Mouse (Mus musculus) bone marrow macrophage, adult 2 months (primary cell): ENCODE results near the gene Onecut3.

Experiments
- CTCF ChIP-seq: IDR thresholded peaks from 2 replicates; pipeline ENCODE4 v1.5.1; 2012; ENCODE audit warnings: low read depth, mild to moderate bottlenecking, low read length, moderate library complexity
- POLR2A ChIP-seq: IDR thresholded peaks from 2 replicates; pipeline ENCODE4 v1.6.1; 2012; ENCODE audit warnings: mild to moderate bottlenecking, low read depth, low read length, borderline replicate concordance

GRCm38 (mm10) chr10:80459236-80459635 is 35.4 kb upstream of the Onecut3 start:
- TF ChIP-seq CTCF: no peak
- no peak for TF ChIP-seq POLR2A
